Mouse (Mus musculus) midbrain, embryonic 10.5 days (tissue): ENCODE data around the gene P4htm. TPM values are rescaled to one million over a fixed set of nuclear protein-coding genes. Genes with fewer than 3 reads are reported as not detected.
"Not testable (repeated sequence)": the region's sequence is repeated elsewhere in the genome, so short reads cannot be mapped to it uniquely, and the experiment has no call there.

Experiments
- DNase-seq: peaks from one replicate; pipeline ENCODE4 v3.0.0-alpha.2; 2017; ENCODE audit warnings: low spot score
- H3K27ac ChIP-seq: fragments of 300-500 bp; sonication (generic); replicated peaks from 2 replicates; pipeline ENCODE4 v1.5.1; 2016; ENCODE audit warnings: mild to moderate bottlenecking
- H3K27me3 ChIP-seq: fragments of 300-500 bp; sonication (generic); 2 replicates; pipeline ENCODE4 v1.6.1; 2016; ENCODE audit warnings: low read depth, mild to moderate bottlenecking; ENCODE audit not compliant: poor library complexity, severe bottlenecking
- H3K36me3 ChIP-seq: fragments of 300-500 bp; sonication (generic); 2 replicates; pipeline ENCODE4 v1.6.1; 2016; ENCODE audit warnings: mild to moderate bottlenecking, moderate library complexity
- H3K4me1 ChIP-seq: fragments of 300-500 bp; sonication (generic); 2 replicates; pipeline ENCODE4 v1.6.1; 2016
- H3K4me3 ChIP-seq: fragments of 300-500 bp; sonication (generic); 2 replicates; pipeline ENCODE4 v1.5.1; 2016; ENCODE audit warnings: mild to moderate bottlenecking, moderate library complexity
- H3K9me3 ChIP-seq: fragments of 300-500 bp; sonication (generic); replicated peaks from 2 replicates; pipeline ENCODE4 v1.6.1; 2016; ENCODE audit warnings: mild to moderate bottlenecking
- WGBS: fragments of 180-500 bp; shearing (Covaris S2); methylation state at CpG from one replicate; pipeline ENCODE4 v1.1.7; 2016; 5-methylcytosine and 5-hydroxymethylcytosine counted together
- polyA plus RNA-seq: library from polyadenylated mRNA; unstranded; fragments of >200 nt; fragmentation: Nextera tagmentation; extraction: Ambion mirVana; gene quantifications from 2 replicates; pipeline ENCODE4 v1.2.1, GENCODE M21; 2016

P4htm gene
- 13.8 and 14.7 TPM in 2 replicates for polyA plus RNA-seq

DNA sequence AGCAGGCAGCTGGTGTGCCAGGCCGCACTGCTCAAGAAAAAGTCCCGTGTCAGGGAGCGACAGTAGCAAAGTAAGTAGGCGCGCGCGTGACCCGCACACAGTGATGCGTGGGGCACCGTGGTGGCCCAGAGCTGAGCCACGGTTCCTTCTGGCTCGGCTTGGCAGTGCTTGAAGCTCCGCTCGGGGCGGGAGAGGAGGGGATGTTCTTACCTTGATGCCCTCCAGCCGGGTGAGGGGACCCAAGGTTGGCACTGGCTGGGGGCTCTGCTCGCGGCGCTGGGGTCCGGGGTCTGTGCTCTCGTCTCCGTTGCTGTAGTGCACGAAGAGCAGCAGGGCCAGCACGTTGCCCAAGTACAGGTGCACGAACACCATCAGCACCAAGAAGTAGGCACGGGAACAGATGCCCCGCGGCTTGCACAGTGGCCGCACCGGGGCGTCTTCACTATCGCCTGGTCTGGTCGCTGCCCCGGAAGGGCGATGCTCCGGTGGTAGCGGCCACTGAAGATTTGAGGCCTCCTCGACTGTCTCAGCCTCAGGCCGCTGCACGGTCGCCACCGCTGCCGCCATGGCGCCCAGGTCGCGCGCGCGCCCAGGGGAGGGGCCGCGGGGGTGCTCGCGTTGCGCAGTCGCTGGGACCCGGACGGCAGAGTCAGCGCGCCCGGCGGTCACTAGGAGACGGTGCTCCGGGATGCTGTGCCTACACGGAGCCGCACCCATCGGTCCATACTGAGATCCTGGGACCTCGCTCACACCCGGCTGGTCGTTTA is at the start of gene P4htm:
TSS of gene P4htm (minus strand) at position 670 of the 767 bp plus-strand sequence.
- WGBS: 1% methylated on average over 68 of the region's 69 CpGs
- no peaks in the 10 kb centered on the region for H3K9me3 ChIP-seq
- H3K4me1 ChIP-seq: peaks cover 28% of the 10 kb centered on the region
- peak within 1 kb of the TSS; percentile 71 for H3K4me3 ChIP-seq
- H3K27me3 ChIP-seq: 0 out of 2 replicates have a peak, but pooled peaks cover 5% of the 10 kb centered on the region
- peak; percentile 74 for DNase-seq
- peak within 1 kb of the TSS; percentile 86 for H3K27ac ChIP-seq
- H3K36me3 ChIP-seq: peaks cover 18% of the 10 kb centered on the region

DNA sequence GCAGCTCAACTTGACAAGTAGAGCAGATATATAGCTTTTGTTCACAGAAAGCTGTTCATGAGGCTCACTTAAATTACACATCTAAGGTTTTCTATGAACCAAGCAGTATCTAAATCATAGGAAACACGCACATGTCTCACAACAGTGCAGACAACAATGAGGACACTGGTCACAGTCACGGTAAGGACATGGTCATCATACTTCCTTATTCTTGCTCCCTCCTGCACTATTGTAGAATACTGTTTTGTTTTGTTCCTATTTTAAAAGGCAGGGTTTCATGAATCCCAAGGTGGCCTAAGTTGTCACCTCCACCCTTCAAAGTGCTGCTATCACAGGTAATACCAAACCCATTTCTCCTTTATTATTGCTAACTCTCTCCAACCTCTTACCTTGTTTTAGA is 42.4 kb upstream of the P4htm start:
- H3K27me3 ChIP-seq: no peaks in the 10 kb centered on the region
- H3K4me1 ChIP-seq: no peaks in the 10 kb centered on the region
- H3K27ac ChIP-seq: no peak overlapping the region
- no peak overlapping the region for H3K4me3 ChIP-seq
- DNase-seq: no peak
- no peaks in the 10 kb centered on the region for H3K9me3 ChIP-seq
- 96% methylated on average over 2 of the region's 2 CpGs for WGBS
- peaks cover 80% of the 10 kb centered on the region for H3K36me3 ChIP-seq

DNA sequence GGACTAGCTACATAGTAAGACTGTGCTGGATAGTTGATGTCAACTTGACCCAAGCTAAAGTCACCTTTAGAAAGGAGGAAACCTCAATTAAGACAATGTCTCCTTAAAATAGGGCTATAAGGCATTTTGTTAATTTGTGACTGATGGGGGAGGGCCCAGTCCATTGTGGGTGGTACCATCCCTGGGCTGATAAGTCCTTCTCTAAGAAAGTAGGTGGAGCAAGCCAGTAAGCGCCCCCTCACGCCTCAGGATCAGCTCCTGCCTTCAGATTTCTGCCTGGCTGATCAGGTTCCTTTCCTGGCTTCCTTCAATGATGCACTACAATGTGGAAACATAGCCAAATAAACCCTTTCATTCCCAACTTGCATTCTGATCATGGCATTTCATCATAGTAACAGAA is 37.9 kb upstream of the P4htm start:
- Histone ChIP-seq H3K27ac (no peak overlapping the region), H3K4me3 (no peak overlapping the region), H3K27me3 (no peaks in the 10 kb centered on the region), H3K36me3 (peaks cover 65% of the 10 kb centered on the region), H3K9me3 (no peaks in the 10 kb centered on the region), H3K4me1 (no peaks in the 10 kb centered on the region)
- no peak for DNase-seq
- WGBS: 73% methylated on average over 2 of the region's 2 CpGs

DNA sequence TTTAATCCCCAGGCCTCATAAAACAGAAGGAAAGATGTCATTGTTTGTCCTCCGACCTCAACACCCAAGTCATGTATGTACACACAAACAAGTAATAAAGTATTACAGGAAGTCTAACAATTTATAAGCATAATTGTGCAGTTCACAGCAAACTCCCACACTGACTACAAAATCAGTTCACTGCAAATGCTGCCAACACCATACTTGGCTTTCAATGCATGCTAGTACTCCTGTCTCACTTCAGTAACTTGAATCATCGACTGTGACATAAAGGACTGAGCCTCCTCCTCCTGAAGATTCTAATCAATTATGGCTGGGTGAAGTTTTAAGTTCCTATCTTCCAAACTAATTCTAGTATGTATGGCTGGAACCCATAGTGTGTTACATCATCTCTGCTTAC is 36.4 kb upstream of the P4htm start:
- H3K36me3 ChIP-seq: peaks cover 56% of the 10 kb centered on the region
- WGBS: 90% methylated on average over 2 of the region's 2 CpGs

DNA sequence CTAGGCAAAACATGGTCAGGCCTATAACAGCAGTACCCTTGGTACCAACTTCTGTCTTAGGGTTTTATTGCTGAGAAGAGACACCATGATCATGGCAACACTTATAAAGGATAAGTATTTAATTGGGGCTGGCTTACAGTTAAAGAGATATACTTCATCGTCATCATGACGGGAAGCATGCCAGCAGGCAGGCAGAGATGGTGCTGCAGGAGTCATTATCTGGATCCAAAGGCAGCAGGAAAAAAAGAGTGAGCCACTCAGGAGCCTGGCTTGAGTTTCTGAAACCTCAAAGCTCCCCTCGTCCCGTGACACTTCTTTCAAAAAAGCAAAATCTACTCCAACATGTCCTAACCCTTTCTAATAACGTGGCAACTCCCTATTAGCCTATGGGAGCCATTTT is 34.9 kb upstream of the P4htm start:
- Histone ChIP-seq H3K4me1 (no peaks in the 10 kb centered on the region), H3K27me3 (no peaks in the 10 kb centered on the region), H3K4me3 (no peak overlapping the region), H3K9me3 (no peaks in the 10 kb centered on the region), H3K27ac (no peak overlapping the region), H3K36me3 (peaks cover 56% of the 10 kb centered on the region)
- 96% methylated on average over 5 of the region's 5 CpGs for WGBS
- DNase-seq: no peak

More for the DNA sequence above, 36.4 kb upstream of the P4htm start:
- Histone ChIP-seq H3K4me3 (no peak overlapping the region), H3K9me3 (no peaks in the 10 kb centered on the region), H3K27me3 (no peaks in the 10 kb centered on the region), H3K4me1 (no peaks in the 10 kb centered on the region), H3K27ac (no peak overlapping the region)
- DNase-seq: no peak

DNA sequence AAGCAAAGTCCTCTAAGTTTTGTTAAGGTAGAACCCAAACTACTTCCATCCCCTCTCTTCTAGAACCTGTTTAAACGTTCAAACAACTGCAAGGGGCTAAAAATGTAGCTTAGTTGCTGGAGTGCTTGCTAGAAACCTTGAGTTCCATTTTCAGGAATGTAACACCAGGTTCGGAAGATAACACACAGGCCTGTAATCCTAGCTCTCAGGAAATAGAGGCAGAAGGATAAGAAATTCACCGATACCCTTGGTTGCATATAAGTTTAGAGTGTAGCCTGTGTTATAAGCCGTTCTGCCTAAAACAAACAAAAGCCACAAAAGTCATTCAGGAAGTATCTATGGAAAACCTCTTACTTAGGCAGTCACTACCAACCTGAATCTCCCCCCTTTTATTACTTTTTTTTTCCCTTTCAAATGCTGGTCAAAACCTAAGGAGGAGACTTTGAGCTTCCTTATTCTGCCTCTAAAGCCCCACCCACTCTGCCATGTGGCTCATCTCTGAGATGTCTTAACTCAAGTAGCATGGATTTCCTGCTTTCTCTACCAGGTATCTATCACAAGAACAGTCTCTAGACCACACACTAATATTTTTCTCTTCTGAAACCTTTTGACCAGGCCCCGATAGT is 34.3 kb upstream of the P4htm start:
- no peak overlapping the region for H3K4me3 ChIP-seq
- no peaks in the 10 kb centered on the region for H3K9me3 ChIP-seq
- no peak overlapping the region for H3K27ac ChIP-seq
- H3K36me3 ChIP-seq: peaks cover 54% of the 10 kb centered on the region
- no peak for DNase-seq
- 89% methylated on average over 5 of the region's 5 CpGs for WGBS
- H3K27me3 ChIP-seq: no peaks in the 10 kb centered on the region
- no peaks in the 10 kb centered on the region for H3K4me1 ChIP-seq

DNA sequence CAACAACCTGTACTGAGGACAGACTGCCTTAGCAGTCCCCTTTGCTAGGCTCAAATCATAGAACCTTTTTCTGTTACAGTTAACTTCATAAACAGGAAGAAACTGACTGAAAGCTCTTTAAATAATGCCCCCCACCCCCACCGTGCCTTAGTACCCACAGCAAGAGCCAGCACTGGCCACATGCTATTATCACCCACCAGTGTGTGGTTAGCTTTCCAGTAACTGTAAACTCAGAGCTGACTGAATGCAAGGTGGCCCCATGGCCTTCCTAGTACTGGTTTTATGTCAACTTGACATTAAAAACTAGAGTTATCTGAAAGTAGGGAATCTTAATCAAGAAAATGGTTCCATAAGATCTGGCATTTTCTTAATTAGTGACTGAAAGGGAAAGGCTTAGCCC is 33.2 kb upstream of the P4htm start:
- Histone ChIP-seq H3K27me3 (no peaks in the 10 kb centered on the region), H3K9me3 (no peaks in the 10 kb centered on the region), H3K4me3 (no peak overlapping the region), H3K36me3 (peaks cover 53% of the 10 kb centered on the region), H3K4me1 (no peaks in the 10 kb centered on the region), H3K27ac (no peak overlapping the region)
- WGBS: 94% methylated on average over 1 of the region's 1 CpGs
- DNase-seq: no peak

DNA sequence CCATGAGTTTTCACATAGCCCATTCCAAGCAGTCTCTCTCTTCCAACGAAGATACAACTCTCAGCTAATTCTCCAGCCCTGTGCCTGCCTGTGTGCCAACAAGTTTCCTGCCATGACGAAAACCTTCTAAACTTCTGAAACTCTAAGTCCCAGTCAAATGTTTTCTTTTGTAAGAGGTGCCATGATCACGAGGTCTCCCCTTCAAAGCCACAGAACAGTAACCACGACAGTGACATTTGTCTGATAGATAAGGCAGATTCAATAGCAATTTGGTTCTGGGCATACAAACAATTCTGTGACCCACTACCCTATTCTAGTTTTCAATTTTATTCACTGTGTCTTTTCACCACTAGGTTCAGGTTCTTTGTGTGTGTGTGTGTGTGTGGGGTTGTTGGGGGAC is 30.7 kb upstream of the P4htm start:
- Histone ChIP-seq H3K36me3 (peaks cover 48% of the 10 kb centered on the region), H3K4me1 (no peaks in the 10 kb centered on the region)
- WGBS: 85% methylated on average over 4 of the region's 4 CpGs

DNA sequence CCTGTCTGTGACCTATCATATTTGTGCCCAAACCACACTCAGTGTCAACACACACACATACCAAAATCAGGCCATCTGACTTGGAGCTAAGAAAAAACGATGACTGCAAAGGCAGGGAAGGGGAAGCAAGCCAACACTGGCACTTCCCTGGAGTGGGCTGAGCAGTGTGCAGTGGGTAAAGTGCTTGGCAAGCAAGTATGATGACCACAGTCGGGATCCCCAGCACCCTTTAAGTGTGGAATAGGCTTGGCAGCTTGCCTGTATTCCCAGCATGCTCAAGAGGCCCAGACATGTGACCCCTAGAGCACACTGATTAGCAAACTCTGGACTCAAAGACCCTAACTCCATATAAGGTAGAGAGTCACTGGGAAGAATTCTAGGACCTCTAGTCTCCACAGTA is 29.0 kb upstream of the P4htm start:
- peaks cover 41% of the 10 kb centered on the region for H3K36me3 ChIP-seq
- H3K27ac ChIP-seq: no peak overlapping the region
- H3K4me1 ChIP-seq: no peaks in the 10 kb centered on the region
- no peaks in the 10 kb centered on the region for H3K9me3 ChIP-seq
- no peak overlapping the region for H3K4me3 ChIP-seq
- 85% methylated on average over 2 of the region's 2 CpGs for WGBS
- no peak for DNase-seq
- no peaks in the 10 kb centered on the region for H3K27me3 ChIP-seq

More for the DNA sequence above, 30.7 kb upstream of the P4htm start:
- Histone ChIP-seq H3K27ac (no peak overlapping the region), H3K9me3 (no peaks in the 10 kb centered on the region), H3K27me3 (no peaks in the 10 kb centered on the region), H3K4me3 (no peak overlapping the region)
- no peak for DNase-seq

DNA sequence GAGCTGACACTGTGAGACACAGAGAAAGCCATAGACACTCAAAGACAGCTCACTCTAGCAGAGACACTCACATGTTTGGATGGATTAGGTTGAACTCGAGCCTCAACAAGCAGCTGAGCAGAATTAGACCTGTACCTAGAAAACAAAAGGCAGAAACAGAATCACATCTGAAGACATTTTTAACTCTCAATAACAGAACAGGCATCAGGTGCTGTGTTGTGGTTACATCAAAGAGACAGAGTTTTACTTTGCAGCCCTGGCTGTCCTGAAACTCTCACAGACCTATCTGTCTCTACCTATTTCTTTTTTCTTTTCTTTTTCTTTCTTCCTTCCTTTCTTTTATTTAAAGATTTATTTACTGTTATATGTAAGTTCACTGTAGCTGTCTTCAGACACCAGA is 19.8 kb upstream of the P4htm start:
- no peak overlapping the region for H3K27ac ChIP-seq
- no peak for DNase-seq
- WGBS: 91% methylated on average over 1 of the region's 1 CpGs
- H3K27me3 ChIP-seq: no peaks in the 10 kb centered on the region
- H3K4me1 ChIP-seq: no peaks in the 10 kb centered on the region
- no peak overlapping the region for H3K4me3 ChIP-seq
- no peaks in the 10 kb centered on the region for H3K9me3 ChIP-seq
- peaks cover 90% of the 10 kb centered on the region for H3K36me3 ChIP-seq

DNA sequence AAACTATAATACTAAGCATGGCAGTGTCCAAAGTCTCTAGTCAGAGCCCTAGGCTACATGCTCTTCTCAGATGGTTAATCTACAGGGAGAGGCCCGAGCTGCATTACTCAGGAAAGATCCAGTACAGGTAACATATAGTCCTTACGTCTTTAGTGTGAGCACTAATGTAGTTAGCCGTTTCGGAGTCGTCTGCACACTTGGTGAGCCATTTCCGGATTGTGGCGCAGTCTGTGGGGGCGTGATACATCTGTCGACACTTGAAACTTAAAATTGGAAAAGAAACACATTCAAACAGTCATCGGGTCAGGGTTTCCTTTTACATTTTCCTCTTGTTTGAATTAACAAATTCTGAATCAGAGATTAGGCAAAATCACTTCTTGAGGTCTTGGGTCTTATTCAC is 14.0 kb upstream of the P4htm start:
- H3K4me3 ChIP-seq: no peak overlapping the region
- no peak for DNase-seq
- peaks cover 99% of the 10 kb centered on the region for H3K36me3 ChIP-seq
- H3K9me3 ChIP-seq: no peaks in the 10 kb centered on the region
- H3K27me3 ChIP-seq: no peaks in the 10 kb centered on the region
- H3K27ac ChIP-seq: no peak overlapping the region
- WGBS: 95% methylated on average over 10 of the region's 10 CpGs
- H3K4me1 ChIP-seq: no peaks in the 10 kb centered on the region

DNA sequence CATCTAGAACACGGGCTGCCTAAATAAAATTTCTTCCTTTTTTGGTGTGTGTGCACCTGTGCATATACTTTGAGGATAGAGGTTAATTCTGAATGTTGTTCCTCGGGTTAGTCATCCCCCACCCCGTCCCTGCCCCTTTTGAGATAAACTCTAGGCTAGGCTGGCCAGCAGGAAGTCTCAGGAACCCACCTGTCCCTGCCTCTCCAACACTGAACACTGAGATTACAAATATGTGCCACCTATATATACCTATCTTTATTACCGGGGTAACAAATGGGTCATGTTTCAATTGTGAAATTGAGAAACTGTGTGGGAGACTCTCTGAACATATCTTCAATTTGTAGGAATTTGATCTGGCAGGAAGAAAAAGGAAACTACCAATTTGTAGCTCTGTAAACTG is 11.4 kb upstream of the P4htm start:
- Histone ChIP-seq H3K9me3 (no peaks in the 10 kb centered on the region), H3K4me1 (no peaks in the 10 kb centered on the region), H3K27me3 (no peaks in the 10 kb centered on the region), H3K27ac (no peak overlapping the region), H3K36me3 (peaks cover 100% of the 10 kb centered on the region), H3K4me3 (no peak overlapping the region)
- DNase-seq: no peak
- WGBS: 92% methylated on average over 4 of the region's 4 CpGs

DNA sequence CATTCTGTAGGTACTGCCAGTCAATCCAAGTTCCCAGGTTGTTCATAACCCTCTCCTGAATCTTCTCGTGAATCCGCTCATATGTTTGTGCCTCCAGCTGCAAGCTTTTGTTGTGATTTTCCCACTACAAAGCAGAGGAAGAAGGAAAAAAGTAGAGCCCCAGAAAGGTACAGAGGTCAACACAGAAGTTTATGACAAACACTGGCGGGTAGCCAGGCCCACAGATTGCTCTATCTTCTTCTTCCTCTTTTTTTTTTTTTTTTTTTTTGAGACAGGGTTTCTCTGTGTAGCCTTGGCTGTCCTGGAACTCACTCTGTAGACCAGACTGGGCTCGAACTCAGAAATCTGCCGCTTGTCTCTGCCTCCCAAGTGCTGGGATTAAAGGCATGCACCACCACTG is 10.5 kb upstream of the P4htm start:
- H3K4me3 ChIP-seq, DNase-seq, H3K27ac ChIP-seq, H3K27me3 ChIP-seq, H3K4me1 ChIP-seq, H3K9me3 ChIP-seq: not testable (repeated sequence)
- peaks cover 100% of the 10 kb centered on the region for H3K36me3 ChIP-seq
- WGBS: 96% methylated on average over 5 of the region's 5 CpGs
